Mouse (Mus musculus): ENCODE results near the gene Ly6g5b.

GRCm38 (mm10) chr17:35068213-35068914, 46.9 kb downstream of the Ly6g5b start:
- TF ChIP-seq CTCF (IDR thresholded peaks at IDR 0.05; ENCODE audit: low read depth) (no peak), EP300 (IDR thresholded peaks at IDR 0.05; ENCODE audit: low read depth) (no peak)

Measured in heart, postnatal 0 days (tissue).